Mouse (Mus musculus) midbrain, postnatal 0 days (tissue): ENCODE results near the gene Pef1. TPM values are rescaled to one million over a fixed set of nuclear protein-coding genes. Genes with fewer than 3 reads are reported as not detected.

Experiments used
- ATAC-seq: fragments of 200-750 bp; cut with Nextera tagmentation; 2 replicates; pipeline ENCODE4 v1.8.0; 2017; ENCODE audit warnings: moderate number of reproducible peaks, mild to moderate bottlenecking, moderate TSS enrichment, moderate library complexity; ENCODE audit not compliant: low FRiP score
- DNase-seq: peaks from one replicate; pipeline ENCODE4 v3.0.0-alpha.2; 2015; ENCODE audit warnings: low spot score
- H3K27ac ChIP-seq: fragments of 300-500 bp; sonication (generic); 2 replicates; pipeline ENCODE4 v1.5.1; 2014; ENCODE audit warnings: low read depth, mild to moderate bottlenecking, low read length, mixed read lengths
- H3K27me3 ChIP-seq: fragments of 300-500 bp; sonication (generic); 2 replicates; pipeline ENCODE4 v1.6.1; 2014; ENCODE audit warnings: low read length, control low read depth, mixed read lengths; ENCODE audit not compliant: insufficient read depth
- H3K36me3 ChIP-seq: fragments of 300-500 bp; sonication (generic); 2 replicates; pipeline ENCODE4 v1.6.1; 2014; ENCODE audit warnings: low read length, control low read depth, mixed read lengths; ENCODE audit not compliant: insufficient read depth
- H3K4me1 ChIP-seq: fragments of 300-500 bp; sonication (generic); 2 replicates; pipeline ENCODE4 v1.6.1; 2014; ENCODE audit warnings: mild to moderate bottlenecking, control low read depth, antibody characterized with exemption, low read length, mixed read lengths; ENCODE audit not compliant: insufficient read depth
- H3K4me2 ChIP-seq: fragments of 300-500 bp; sonication (generic); 2 replicates; pipeline ENCODE4 v1.6.1; 2014; ENCODE audit warnings: low read depth, mild to moderate bottlenecking, low read length, mixed read lengths; ENCODE audit not compliant: poor library complexity, severe bottlenecking
- H3K4me3 ChIP-seq: fragments of 300-500 bp; sonication (generic); 2 replicates; pipeline ENCODE4 v1.5.1; 2014; ENCODE audit warnings: low read depth, mild to moderate bottlenecking, low read length, moderate library complexity
- H3K9ac ChIP-seq: fragments of 300-500 bp; sonication (generic); replicated peaks from 2 replicates; pipeline ENCODE4 v1.6.1; 2014; ENCODE audit warnings: mild to moderate bottlenecking, low read length, moderate library complexity, mixed read lengths; ENCODE audit not compliant: poor library complexity, severe bottlenecking
- H3K9me3 ChIP-seq: fragments of 300-500 bp; sonication (generic); 2 replicates; pipeline ENCODE4 v1.6.1; 2016; ENCODE audit warnings: low read length, control low read depth
- CTCF ChIP-seq: IDR thresholded peaks from 2 replicates; pipeline ENCODE4 v1.5.1; 2016; ENCODE audit warnings: antibody characterized with exemption, mild to moderate bottlenecking
- WGBS: fragments of 180-500 bp; shearing (Covaris S2); extraction: QIAGEN DNeasy Blood & Tissue Kit; methylation state at CpG from one replicate; pipeline ENCODE4 v1.1.7; 2014; 5-methylcytosine and 5-hydroxymethylcytosine counted together
- polyA plus RNA-seq: library from polyadenylated mRNA; unstranded; fragments of >200 nt; fragmentation: Nextera tagmentation; extraction: Ambion mirVana; gene quantifications from 2 replicates; pipeline ENCODE4 v1.2.1, GENCODE M21; 2015
- total RNA-seq: library from RNA; depleted of rRNA; stranded (reverse); fragments of >200 nt; gene quantifications from 2 replicates; pipeline ENCODE4 v1.2.3, GENCODE M21; 2014; rRNA removed

Gene Pef1
- total and polyA plus RNA-seq, 2 experiments from 2014 or later, result 59.5 to 61.5 TPM

DNA sequence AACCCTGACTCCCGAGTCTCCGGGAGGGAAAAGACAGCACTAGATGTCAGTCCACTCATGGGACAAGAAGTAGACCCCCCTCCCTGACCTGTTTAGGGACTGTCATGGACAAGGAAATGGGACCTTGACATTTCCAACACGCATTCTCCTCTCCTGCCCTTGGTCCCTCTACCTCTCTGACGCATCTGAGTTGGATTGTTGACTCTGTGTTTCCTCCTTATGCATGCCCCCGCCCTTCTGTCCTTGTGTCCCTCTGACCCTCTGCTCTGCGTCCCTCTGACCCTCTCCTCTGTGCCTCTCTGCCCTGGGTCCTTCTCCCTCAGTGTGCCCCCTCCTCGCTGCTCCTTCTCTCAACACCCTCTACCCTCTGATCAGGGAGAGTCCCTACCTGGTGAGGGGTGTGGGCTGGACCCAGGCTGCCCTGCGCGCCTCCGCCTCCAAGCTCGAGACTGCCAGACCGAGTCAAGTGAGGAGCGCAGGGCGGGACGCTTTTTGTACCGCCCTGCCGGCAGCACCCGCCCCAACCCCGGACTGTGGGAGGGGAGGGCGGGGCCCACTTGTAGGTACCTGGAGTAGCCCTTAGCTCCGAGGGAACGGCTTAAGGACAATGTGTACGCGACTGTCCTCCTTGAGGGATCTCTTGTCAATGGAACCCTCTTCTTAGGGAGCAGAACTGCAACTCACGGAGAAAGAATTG, 72.1 kb downstream of the Pef1 start:
- H3K4me1 ChIP-seq, result no peaks in the 10 kb centered on the region
- DNase-seq (no peak), ATAC-seq (no peak)
- 0 out of 2 replicates have a peak overlapping the region, but pooled peaks have one; percentile 18 for H3K4me2 ChIP-seq
- peaks cover 24% of the 10 kb centered on the region for H3K27me3 ChIP-seq
- 3% methylated on average over 25 of the region's 25 CpGs for WGBS
- TF ChIP-seq CTCF, result no peak
- H3K27ac ChIP-seq, result no peak overlapping the region
- peak overlapping the region; percentile 8; the same call in 1 of the 2 replicates for H3K4me3 ChIP-seq
- no peaks in the 10 kb centered on the region for H3K36me3 ChIP-seq
- H3K9me3 ChIP-seq, result no peaks in the 10 kb centered on the region
- H3K9ac ChIP-seq, result no peak overlapping the region; the same call in 1 of the 2 replicates

GRCm38 (mm10) chr4:130175072-130175711, 72.8 kb downstream of the Pef1 start, which contains the start of gene Tinagl1:
TSS of gene Tinagl1 (minus strand) at chr4:130175122.
- Histone ChIP-seq H3K36me3 (no peaks in the 10 kb centered on the region), H3K9me3 (no peaks in the 10 kb centered on the region), H3K4me1 (no peaks in the 10 kb centered on the region), H3K4me2 (0 out of 2 replicates have a peak within 1 kb of the TSS, but pooled peaks have one; percentile 18), H3K27me3 (peaks cover 24% of the 10 kb centered on the region), H3K9ac (no peak within 1 kb of the TSS; the same call in 1 of the 2 replicates), H3K4me3 (peak within 1 kb of the TSS; percentile 8; the same call in 1 of the 2 replicates), H3K27ac (no peak within 1 kb of the TSS)
- DNase-seq, result no peak
- TF ChIP-seq CTCF, result no peak
- ATAC-seq, result no peak
- 3% methylated on average over 14 of the region's 14 CpGs for WGBS

DNA sequence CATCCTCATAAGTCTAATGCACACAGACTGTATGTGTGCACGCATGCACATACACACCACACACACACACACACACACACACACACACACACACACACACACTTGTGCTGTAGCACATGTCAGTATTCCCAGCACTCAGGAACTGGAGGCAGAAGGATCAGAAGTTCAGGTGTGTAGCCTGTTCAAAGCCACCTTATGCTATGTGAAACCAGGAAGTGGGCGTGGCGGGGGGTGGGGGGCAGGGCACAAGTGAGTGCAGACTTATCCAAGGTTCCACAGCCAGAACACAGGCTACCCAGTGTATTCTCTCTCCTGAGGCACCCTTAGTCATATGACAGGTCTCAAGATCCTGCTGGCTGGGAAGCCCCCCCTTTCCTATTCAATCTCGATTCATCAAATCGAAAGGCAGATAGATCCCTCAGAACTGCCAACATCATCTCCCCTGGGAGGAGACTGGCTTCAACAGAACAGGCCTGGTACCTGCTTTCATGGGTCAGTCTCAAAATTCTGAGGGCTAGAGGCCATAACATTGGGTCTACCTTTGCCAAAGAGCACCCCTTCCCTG, 73.9 kb downstream of the Pef1 start:
- WGBS, result 56% methylated on average over 5 of the region's 5 CpGs
- no peak for TF ChIP-seq CTCF

GRCm38 (mm10) chr4:130177087-130177486, 74.7 kb downstream of the Pef1 start:
- DNase-seq, result no peak
- ATAC-seq, result no peak

More for the DNA sequence above, 73.9 kb downstream of the Pef1 start:
- Histone ChIP-seq H3K9me3 (no peaks in the 10 kb centered on the region), H3K4me2 (no peak overlapping the region), H3K4me1 (no peaks in the 10 kb centered on the region), H3K27me3 (peaks cover 24% of the 10 kb centered on the region), H3K36me3 (no peaks in the 10 kb centered on the region), H3K9ac (no peak overlapping the region), H3K4me3 (no peak overlapping the region), H3K27ac (no peak overlapping the region)
- no peak for DNase-seq
- no peak for ATAC-seq

DNA sequence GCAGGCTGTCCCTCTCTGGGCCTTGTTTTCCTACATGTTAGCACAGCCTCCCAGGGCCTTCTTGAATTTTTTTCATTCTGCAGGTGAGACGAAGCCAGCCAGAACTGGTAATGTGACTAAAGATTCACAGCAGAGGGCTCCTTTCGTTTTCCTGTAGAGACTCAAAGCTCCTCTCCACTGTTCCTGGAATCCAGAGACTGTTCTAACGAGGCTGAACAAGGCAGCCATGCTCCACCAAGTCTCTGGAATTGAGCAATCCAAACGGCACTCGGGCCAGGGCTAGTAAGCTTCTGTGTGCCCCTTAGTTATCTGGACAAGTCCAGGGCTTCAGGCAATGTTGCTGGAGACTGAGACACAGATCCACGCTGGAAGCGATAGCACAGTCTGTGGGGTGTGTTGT, 75.2 kb downstream of the Pef1 start:
- peaks cover 24% of the 10 kb centered on the region for H3K27me3 ChIP-seq
- H3K9me3 ChIP-seq, result no peaks in the 10 kb centered on the region
- no peak overlapping the region for H3K9ac ChIP-seq
- WGBS, result 63% methylated on average over 7 of the region's 7 CpGs
- no peak overlapping the region for H3K27ac ChIP-seq
- DNase-seq, result no peak
- H3K4me3 ChIP-seq, result no peak overlapping the region
- no peaks in the 10 kb centered on the region for H3K36me3 ChIP-seq
- H3K4me2 ChIP-seq, result no peak overlapping the region
- no peaks in the 10 kb centered on the region for H3K4me1 ChIP-seq
- TF ChIP-seq CTCF, result no peak
- ATAC-seq, result no peak

More at GRCm38 (mm10) chr4:130177087-130177486, 74.7 kb downstream of the Pef1 start:
- peaks cover 24% of the 10 kb centered on the region for H3K27me3 ChIP-seq
- H3K4me1 ChIP-seq, result no peaks in the 10 kb centered on the region
- H3K9ac ChIP-seq, result no peak overlapping the region
- TF ChIP-seq CTCF, result no peak
- WGBS, result 86% methylated on average over 4 of the region's 4 CpGs
- H3K27ac ChIP-seq, result no peak overlapping the region
- no peak overlapping the region for H3K4me2 ChIP-seq
- H3K36me3 ChIP-seq, result no peaks in the 10 kb centered on the region
- no peaks in the 10 kb centered on the region for H3K9me3 ChIP-seq
- no peak overlapping the region for H3K4me3 ChIP-seq

Other genes with a start within 250 kb of the Pef1 start
- gene Spocd1, start 173.3 kb upstream of the Pef1 start, total RNA-seq, result not detected in 2 replicates
- gene Spocd1, start 173.3 kb upstream of the Pef1 start, polyA plus RNA-seq, result 0.09 and 0.27 TPM in 2 replicates
- 293 and 312 TPM in 2 replicates for gene Adgrb2, start 117.7 kb upstream of the Pef1 start, total RNA-seq
- 17.4 and 17.9 TPM in 2 replicates for gene Adgrb2, start 117.7 kb upstream of the Pef1 start, polyA plus RNA-seq
- 31.1 and 43.9 TPM in 2 replicates for gene Col16a1, start 54.7 kb upstream of the Pef1 start, total RNA-seq
- gene Col16a1, start 54.7 kb upstream of the Pef1 start, polyA plus RNA-seq, result 12.5 and 13.8 TPM in 2 replicates
- 14.5 and 20.4 TPM in 2 replicates for gene Hcrtr1, start 36.8 kb downstream of the Pef1 start, total RNA-seq
- 13.9 and 16.7 TPM in 2 replicates for gene Hcrtr1, start 36.8 kb downstream of the Pef1 start, polyA plus RNA-seq
- gene Tinagl1, start 72.6 kb downstream of the Pef1 start, total RNA-seq, result 7.2 and 7.5 TPM in 2 replicates
- 2.9 and 4.3 TPM in 2 replicates for gene Tinagl1, start 72.6 kb downstream of the Pef1 start, polyA plus RNA-seq
- gene Gm853, start 119.8 kb downstream of the Pef1 start, total RNA-seq, result 0.49 TPM in 1 of 2 replicates, not detected in the other
- not detected in 2 replicates for gene Gm853, start 119.8 kb downstream of the Pef1 start, polyA plus RNA-seq
- gene Serinc2, start 176.6 kb downstream of the Pef1 start, total RNA-seq, result 12.6 and 13.5 TPM in 2 replicates
- gene Serinc2, start 176.6 kb downstream of the Pef1 start, polyA plus RNA-seq, result 11.1 and 12.3 TPM in 2 replicates
- gene Fabp3, start 206.0 kb downstream of the Pef1 start, total RNA-seq, result 143 and 179 TPM in 2 replicates
- gene Fabp3, start 206.0 kb downstream of the Pef1 start, polyA plus RNA-seq, result 394 and 409 TPM in 2 replicates
- gene Gm10570, start 206.1 kb downstream of the Pef1 start, total RNA-seq, result 2.1 TPM in 1 of 2 replicates, not detected in the other
- 1.5 and 1.9 TPM in 2 replicates for gene Gm10570, start 206.1 kb downstream of the Pef1 start, polyA plus RNA-seq